Mouse (Mus musculus) frontal cortex, postnatal 14 days (tissue): ENCODE measurements around the gene Ripor2.

Experiments used
- DNase-seq, 2 experiments: peaks; one replicate each; pipeline ENCODE4 v3.0.0; 2022; ENCODE audit warnings: low spot score in 2 of 2

Gene Ripor2

DNA sequence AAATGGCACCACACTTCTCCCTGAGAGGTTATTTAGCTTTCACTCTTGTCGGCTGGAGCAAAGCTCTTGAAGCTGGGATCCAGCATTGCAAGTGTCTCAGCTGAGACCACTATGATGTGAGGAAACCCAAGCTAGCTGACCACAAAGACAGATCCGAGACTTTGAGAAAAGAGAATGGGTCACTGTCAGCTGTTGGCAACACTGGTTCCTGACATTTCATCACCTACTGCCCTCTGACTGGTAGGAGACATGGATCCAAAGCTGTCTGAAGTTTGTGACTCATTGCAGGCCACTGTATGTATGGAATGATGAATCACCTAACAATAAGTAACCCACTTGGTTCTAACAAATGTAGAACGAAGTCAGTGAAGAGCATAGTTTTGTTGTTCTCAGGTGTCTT lies 64.3 kb downstream of the Ripor2 start:
- no peak for DNase-seq

DNA sequence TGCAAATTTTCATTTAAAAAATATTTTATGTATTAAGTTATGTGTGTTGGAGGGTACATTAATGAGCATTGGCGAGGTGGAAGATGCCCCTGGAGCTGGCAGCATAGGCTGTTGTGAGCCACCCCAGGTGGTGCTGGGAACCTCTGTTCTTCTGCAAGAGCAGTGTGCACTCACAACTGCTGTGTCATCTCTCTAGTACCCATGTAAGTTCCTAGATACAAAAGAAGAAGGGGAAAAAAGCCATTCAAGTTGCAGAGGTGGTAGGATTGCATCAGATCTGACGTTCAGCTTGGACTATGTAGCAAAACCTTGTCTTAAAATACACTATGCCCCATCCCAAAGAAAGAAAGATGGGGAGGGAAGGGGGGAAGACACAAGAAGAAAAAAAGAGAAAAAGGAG lies 65.5 kb downstream of the Ripor2 start:
- no peak for DNase-seq

DNA sequence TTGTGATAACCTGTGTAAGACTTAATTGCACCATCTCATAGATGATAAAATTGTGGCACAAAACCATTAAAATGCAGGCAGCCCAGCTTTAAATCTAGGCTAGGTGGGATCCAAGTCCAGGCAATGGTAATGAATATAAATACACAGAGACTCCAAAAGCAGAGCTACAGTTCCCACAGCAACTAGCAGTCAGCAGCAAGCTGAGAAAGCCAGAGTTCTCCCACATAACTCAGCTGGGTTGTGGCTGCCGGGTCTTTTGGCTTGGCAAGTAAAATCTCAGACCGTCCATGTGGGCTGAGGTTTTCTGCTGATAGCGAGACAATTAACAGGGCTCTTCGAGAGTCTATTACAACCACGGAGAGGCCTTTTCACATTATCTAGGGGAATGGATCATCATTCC lies 66.0 kb downstream of the Ripor2 start:
- DNase-seq: no peak

DNA sequence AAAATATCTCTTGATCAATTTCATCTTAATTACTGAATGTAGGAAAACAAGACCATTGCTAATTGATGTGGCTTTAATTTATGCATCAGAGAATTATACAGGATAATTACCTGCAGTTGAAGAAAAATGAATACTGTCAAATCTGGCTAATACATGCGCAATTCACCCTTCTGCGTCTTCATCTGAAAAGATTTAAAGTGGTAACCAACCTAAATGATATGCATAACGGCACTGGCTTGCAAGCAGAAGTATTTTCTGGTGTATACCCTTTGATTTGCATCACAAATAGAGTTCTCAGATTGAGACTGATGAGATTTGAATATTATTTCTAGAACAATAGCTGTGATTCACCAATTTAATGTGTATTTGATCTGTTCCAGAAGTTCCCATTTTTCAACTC lies 66.7 kb downstream of the Ripor2 start:
- DNase-seq: no peak

DNA sequence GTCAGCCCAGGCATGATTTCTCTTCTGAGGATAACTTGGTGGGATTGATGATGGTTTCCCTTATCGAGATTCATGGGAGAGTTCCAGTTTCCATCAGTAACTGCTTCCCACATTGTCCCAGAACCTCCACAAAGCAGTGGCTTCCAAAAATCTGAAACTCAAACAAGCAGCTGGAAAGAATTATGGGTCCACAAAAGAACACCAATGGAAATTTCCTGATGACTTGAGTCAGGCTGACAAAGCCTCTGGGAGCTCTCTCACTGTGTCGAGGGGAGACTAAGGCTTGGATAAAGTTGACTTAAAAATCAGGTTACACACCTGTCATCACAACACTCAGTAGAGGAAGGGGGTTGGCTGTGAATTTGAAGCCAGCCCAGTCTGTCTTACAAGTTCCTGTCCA lies 67.1 kb downstream of the Ripor2 start:
- DNase-seq: no peak

GRCm38 (mm10) chr13:24651018-24651417 lies 69.0 kb downstream of the Ripor2 start:
- no peak for DNase-seq

DNA sequence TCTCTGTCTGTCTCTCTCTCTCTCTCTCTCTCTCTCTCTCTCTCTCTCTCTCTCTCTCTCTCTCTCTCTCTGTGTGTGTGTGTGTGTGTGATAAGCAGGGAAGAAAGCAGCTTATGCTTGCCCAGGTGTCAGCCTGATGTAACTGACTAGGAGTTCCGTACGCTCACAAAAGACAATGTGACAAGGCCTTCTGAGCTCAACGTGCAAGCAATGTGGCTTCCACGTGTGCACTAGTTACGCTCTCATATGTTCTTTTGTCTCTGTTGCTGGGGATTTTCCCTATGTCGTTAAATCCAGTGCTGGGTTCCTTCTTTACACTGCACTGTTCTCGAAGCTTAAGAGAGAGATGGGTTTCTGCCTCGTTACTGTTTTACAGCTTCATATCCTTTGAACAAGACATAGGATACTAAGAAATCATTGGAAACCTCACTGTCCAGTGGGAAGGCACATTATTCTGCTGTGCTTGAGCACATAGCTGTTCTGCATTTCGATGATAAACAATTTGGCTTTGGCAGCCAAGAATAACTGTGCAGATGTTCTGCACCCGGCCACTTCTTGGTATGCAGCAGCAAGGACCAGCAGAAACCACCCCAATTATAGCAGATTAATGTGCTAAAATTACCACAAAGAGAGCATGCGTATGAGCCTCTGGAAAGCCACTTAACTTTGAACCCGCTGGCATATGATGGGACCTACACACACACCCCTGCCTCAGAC lies 73.1 kb downstream of the Ripor2 start:
- DNase-seq: no peak

DNA sequence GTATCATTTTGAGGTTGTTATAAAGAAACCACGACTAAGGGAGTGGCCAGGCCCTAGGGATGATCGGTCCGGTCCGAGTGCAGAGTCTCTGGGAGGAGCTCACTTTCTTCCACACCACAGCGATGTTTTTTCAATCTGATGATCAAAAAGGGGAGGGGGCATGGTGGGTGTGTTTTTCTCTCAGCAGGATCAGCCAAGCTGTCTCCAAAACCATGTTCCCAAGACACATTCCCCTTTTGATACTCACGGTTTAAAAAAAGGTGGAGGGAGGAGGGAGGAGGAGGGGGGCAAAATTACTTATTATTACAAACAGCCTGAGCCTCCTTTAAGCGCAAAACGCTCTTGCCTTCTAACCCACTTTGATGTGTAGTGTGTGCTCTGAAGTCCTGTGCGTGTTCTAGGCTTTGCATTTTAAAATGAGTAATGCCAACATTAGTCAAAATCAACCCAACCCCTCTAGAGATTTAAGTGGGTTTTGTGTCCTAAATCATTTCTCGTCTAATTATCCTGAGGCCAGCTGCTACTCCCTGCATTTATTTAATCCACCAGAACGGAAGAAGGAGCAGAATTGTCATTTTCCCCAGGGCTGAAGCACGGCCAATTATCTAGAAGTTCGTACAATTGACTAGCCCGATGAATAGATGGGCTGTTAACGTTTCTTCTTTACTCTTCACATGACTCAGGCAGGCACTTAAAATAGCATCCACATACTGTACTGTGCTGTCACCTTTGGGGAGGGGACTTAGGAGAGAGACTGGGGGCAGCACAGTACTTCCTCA lies 74.9 kb downstream of the Ripor2 start:
- no peak for DNase-seq

GRCm38 (mm10) chr13:24666763-24667162 lies 84.8 kb downstream of the Ripor2 start:
- no peak for DNase-seq

DNA sequence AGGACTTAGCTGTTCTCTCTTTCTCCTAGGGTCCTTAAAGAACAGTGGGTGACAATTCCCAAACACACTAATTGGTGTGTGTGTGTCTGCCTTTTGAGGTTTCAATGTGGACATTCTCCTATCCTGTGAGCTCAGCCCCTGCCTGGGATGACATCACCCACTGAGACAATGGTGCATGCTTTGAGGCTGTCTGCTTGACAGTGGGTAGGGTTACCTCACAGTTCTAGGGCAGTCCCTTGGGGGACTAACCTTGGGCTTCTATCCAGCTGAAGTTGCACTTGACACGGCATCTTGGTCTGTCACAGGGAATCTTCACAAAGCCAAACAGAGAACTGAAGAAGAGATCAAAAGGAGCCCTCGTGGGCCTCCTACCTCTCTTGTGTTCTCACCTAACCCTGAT lies 86.6 kb downstream of the Ripor2 start:
- no peak for DNase-seq

DNA sequence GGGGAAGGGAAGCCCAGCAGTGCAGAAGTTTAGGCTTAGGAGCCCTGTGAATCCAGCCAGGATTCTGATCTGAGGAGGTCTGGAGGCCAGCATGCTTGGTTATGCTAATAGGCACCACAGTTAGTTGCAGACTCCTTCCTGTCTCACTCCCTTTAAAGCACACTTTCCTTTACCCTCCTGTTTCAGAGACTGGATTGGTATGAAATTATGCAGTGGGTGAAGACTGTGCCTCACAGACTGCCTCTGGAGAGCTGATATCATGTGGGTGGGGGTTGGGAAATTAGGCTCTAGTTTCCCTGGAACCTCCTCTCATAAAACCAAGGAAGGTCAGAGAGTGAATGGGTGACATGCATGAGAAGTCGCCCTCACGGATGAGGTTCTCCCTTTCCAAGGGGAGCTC lies 88.7 kb downstream of the Ripor2 start:
- DNase-seq: no peak

DNA sequence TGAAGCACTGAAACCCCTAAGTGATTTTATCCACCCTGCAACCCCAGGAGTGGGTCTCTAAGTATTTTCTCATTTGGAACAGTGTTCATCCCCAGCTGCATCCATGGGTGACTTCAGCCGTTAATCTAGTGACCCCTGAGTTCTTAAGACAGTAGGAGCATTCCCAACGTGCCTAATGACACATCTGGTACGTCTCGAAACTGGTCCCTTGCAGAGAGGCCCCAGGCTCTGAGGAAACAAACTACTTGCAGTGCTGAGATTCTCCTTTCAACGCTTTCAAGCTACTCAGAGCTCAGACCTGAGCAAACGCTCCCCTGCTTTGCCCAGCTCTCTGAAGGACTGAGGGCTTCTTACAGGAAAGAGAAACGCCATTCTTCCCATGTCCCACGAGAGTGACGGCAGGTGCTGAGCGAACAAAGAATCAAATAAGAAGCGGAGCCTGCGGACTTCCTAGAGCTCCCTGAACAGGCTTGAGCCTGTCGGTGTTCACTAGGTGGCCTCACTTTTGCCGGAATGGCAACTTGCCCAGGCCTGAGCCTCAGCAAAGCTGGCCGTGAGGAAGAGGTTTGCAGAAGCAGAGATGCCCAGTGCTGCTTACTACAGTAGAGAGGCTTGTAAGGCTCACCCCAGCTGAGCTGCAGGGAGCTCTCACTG lies 97.2 kb downstream of the Ripor2 start:
- DNase-seq: no peak

GRCm38 (mm10) chr13:24680951-24681350 lies 99.0 kb downstream of the Ripor2 start:
- DNase-seq: no peak

DNA sequence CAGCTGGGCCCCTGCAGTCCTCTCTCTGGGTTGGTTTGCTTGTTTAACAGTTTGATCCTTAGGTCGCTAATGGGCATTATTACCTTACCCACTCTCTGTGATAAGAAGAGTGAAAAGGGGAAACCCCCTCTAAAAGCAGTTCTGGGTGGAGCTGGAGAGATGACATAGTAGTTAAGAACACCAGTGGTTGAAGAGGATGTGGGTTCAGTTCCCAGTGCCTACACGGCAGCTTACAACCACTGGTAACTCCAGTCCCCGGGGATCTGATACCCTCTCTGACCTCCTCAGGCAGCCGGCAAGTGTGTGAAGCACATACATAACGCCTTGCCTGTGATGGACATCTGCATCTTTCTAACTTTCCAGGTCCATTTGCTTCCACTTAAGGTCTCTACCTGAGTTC lies 100.4 kb downstream of the Ripor2 start:
- no peak for DNase-seq

DNA sequence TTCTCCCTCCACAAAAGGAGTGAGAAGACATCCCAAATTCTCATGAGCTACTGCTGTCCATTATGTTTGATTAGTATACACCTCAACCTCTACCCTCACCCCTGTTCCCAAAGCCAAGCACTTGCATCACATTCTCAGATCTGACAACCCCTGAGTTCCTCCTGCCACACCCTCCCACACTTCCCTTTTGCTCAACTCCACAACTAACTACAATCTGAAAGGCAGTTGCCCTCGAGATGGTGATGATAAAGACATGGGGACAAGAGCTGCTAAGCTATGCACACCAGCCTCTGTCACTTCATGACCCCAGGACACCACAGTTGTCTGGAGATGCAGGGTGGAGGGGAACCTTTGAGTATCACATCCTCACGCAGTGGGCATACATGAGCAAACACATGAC lies 102.5 kb downstream of the Ripor2 start:
- no peak for DNase-seq

DNA sequence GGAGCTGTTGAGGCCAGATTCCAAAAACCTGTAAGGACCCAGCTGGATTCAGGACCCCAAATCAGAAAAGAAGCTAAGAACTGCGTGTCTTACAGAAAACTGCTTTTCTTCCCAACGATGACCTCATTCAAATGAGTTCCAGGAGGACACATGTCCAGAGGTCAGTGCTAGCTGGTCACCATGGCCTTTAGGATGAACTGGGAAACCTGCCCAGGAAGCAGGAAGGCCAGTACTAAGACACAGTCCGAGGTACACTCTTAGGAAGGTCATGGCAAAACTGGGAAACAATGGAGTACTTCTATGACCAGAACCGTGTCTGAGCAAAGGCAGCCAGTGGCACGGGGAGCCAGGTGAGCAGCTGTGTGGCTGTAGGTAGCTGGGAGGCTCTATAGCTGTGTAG lies 103.9 kb downstream of the Ripor2 start:
- DNase-seq: no peak

GRCm38 (mm10) chr13:24686705-24687665 lies 105.0 kb downstream of the Ripor2 start:
- DNase-seq: peak; percentile 58 to 78

- no peak for DNase-seq
These were observed 111.3 kb downstream of the Ripor2 start for GRCm38 (mm10) chr13:24693312-24693711.

DNA sequence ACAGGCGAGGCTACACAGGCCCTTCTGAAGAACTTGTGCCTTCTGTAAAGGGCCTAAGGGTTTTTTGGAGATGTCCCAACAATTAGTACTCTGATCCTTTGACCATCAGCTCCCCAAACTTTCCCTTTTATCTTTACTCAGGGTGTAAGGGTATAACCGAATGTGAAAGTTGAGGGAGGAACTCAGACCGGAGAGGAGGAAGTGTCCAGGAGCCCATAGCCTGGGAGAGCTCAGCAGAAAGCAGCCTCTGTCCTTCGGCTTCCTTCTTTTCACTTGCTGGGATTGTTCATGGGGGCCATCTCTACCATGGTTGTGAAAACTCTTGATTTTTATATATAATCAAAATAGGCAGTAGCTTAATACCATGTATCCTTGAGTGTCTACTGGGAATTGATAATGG lies 116.8 kb downstream of the Ripor2 start:
- no peak for DNase-seq

DNA sequence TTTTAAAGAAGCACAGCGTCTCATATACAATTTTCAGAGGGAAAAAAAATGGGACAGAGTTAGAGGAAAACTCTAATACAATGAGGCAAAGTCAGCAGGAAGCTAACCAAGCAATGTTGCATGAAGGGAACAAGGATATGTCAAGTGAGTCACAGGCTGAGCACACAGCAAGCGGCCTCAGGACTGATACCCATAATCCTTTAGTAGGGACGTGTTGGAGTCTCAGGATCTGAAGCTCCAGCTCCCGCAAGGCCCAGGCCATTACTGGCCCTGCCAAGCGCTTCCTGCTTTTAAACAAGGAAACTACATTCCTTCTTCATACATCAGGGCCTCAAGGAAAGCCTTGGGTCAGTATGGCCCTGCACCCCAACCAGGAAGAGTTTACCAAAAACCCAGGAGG lies 120.1 kb downstream of the Ripor2 start:
- DNase-seq: no peak

DNA sequence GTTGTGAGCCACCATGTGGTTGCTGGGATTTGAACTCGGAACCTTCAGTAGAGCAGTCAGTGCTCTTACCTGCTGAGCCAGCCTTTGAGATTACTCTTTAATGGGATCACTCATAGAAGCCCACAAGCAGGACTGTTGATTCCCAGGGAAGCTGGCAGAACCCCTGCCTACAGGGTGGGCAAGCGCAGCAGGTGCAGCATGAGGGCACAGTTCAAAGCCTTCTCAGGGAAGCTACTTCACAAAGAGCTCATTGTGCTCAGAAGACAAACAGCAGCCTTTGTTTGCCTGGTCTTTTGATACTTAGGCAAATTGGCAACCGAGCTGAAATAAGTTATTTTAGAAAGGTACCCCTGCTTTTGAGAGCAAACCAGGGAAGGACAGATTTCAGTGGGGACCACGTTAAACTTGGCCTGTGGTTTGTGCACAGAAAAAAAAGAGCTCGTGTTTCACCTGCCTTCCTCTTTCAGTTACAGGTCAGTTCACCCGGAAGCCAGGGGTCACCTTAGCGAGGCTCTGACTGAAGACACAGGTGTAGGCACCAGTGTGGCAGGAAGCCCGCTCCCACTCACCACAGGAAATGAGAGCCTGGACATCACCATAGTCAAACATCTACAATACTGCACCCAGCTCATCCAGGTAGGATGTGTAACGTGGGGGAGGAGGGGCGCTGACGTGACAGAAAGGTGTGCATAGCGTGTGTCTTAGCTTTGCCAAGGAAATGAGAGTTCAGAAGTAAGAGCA lies 127.8 kb downstream of the Ripor2 start:
- no peak for DNase-seq
